Mouse (Mus musculus): ENCODE results near the gene Slc16a12. TPM values are rescaled to one million over a fixed set of nuclear protein-coding genes. Genes with fewer than 3 reads are reported as not detected.
"Not testable (repeated sequence)": the region's sequence is repeated elsewhere in the genome, so short reads cannot be mapped to it uniquely, and the experiment has no call there.

Gene Slc16a12
- not detected for polyA plus RNA-seq (2017; shearing (Covaris generic))

GRCm38 (mm10) chr19:34746688-34747504, at the start of gene Slc16a12:
Gene Slc16a12 (minus strand): TSS chr19:34747289.
- ATAC-seq: no peak

GRCm38 (mm10) chr19:34796396-34796795, 49.3 kb upstream of the Slc16a12 start:
- no peak for ATAC-seq

DNA sequence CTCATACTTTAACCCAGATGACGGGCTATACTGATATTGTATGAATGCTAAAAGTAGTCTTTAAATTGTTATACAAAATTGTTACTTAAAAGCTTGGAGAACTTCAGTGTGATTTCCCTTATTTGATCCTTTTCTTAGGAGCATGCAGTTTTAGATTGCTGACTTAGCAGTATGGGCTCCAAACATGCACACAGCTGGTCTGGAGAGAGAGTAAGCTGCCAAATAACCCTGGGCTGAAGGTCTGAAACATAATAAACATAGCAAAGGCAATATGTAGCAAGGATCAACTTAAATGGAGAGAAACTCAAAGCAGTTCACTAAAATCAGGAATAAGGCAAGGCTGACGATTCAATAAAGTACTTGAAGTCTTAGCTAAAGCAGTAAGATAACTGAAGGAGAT, 35.4 kb upstream of the Slc16a12 start:
- ATAC-seq: no peak

GRCm38 (mm10) chr19:34778993-34779392, 31.9 kb upstream of the Slc16a12 start:
- no peak for ATAC-seq

DNA sequence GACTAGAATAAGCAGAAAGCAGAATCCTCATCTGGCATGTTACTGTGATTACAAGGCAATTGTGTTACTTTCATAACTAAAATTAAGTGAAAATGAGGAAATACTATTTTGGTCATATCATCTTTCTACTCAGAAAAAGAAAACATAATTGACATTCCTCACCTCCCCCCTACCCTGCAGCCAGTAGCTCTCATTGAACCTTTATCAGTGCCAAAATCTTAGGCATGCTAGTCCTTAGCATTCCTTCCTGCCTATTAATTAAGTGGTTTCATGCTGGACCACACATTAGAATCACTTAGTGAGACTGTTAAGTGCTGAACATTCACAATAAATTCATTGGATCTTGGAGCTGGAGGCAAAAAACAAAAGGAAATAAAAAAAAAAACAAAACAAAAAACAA, 31.0 kb upstream of the Slc16a12 start:
- no peak for ATAC-seq

DNA sequence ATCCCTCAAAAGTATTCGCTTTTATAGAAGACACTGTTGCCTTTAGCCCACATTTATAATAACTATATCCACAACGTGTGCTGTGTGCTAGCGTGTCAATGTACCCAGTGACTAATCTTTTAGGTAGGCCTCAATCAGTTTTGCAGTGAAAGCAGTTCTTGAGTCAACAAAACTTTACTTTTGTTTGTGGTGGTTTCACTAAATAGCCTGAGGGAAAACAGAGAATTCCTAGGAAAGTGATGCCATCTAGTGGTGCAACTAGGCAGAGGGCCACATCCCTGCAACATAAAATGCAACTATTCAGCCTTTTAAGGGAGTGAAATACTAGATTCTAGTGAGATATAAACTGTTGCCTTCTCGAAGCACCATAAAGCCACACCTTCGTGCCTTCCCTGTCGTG, 25.7 kb upstream of the Slc16a12 start:
- ATAC-seq: no peak

GRCm38 (mm10) chr19:34770764-34771163, 23.7 kb upstream of the Slc16a12 start:
- no peak for ATAC-seq

- ATAC-seq: no peak
These were observed 11.7 kb upstream of the Slc16a12 start for GRCm38 (mm10) chr19:34758754-34759153.

DNA sequence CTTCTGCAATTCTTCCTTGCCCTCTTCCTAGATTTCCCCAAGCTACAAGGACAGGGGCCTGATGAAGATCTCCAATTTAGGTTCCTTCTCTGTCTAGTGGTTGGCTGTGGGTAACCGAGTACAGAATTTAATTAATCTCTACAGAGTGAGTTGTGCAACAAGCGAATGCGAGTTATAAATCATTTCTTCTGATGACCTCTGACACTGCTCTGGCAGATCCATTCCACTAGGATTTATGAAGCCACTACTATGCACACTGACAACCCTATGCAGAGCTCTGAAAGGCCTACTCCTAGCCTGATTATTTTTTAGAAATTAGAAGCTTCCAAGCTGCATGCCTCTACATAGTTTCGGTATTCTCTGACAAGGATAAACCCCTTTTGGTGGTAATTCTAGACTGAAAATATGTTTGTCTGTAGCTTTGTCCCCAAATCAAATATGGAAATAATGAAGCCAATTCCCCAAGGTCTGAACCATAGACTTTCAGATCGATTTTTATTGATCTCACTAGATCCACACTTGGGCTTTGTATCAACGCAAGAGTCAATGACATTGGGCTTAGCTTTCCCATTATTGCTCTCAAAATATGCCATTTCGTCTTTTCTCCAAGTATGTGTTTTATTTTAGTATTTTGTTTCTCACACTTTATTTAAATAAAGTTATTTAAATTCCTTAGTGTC, 9.6 kb upstream of the Slc16a12 start:
- ATAC-seq: no peak

GRCm38 (mm10) chr19:34755680-34756079, 8.6 kb upstream of the Slc16a12 start:
- no peak for ATAC-seq

- no peak for ATAC-seq
These were observed 6.2 kb upstream of the Slc16a12 start for GRCm38 (mm10) chr19:34753243-34753642.

GRCm38 (mm10) chr19:34752391-34753092, 5.5 kb upstream of the Slc16a12 start:
- no peak for ATAC-seq

DNA sequence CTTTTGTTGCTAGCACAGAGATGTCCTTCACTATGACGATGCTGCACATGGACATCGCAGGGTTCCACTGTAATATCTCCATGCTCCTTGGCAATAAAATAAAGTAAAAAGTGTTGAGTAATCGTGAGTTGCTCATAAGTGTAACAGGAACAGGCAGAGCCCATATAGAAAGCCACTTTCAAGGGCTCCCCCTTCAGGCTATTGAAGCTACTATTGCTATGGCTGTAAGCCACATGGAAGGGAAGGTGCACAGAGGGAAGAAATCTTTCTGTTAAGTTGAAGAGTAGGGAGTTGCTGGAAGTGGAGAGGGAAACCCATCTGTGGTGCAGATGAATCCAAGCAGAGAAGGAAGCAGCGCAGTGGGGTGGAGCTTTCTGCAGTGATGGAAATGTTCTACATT, 4.1 kb upstream of the Slc16a12 start:
- no peak for ATAC-seq

DNA sequence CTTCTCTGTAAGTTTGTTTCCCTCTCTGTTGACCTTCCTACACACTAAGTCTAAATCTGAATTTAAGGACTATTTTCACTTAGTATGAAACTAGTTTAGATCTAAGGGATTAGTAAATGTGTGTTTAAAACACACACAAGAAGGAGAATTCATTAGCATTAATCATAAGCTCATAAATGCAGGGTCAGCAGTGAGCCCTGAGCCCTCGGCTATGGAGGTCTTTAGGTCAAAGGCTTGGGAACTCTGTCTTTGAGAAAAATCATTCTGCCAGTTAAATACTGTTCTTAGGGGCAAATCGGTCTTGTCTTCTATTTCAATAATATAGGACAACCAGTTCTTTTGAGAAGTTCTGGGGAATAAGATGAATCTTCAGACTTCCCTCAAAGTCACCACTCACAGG, 1.9 kb upstream of the Slc16a12 start:
- ATAC-seq: no peak

- ATAC-seq: not testable (repeated sequence)
These were observed 880 bp upstream of the Slc16a12 start for GRCm38 (mm10) chr19:34747969-34748368.

DNA sequence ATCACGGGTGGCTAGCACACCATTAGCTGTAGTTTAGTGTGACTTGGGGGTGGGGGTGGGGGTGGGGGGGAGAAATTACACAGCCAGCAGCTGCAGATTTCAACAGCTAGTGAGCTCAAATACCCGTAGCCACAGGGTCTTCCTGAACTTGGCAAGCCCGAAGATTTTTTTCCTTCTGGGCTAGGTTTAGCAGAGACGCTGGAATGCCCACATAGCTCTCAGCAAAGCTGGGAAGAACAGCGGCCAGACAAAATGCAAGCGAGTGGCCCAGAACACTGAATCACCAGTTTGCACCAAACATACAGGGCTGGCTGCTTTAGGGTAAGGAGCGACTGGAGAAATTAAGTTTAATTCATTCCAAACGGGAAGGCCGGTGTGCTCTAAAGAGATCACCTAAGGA, 888 bp downstream of the Slc16a12 start:
- ATAC-seq: no peak

DNA sequence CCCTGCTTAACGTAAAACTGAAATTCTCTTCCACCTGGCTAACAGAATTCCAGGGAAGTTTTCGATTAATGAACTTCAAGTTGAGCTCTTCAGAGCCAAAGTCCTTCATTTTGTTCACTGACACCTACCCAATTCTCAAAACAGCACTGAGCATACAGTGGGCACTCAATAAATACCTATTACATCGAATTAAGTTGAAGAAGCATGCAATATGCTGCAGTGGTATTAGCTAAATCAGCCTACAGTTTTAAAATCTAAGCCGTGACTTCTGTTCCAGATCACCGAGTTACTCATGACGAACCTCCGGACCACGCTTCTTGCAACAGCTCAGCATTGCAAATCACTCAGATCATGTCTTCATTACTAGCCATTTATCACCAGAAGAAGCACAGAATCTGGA, 2.1 kb downstream of the Slc16a12 start:
- ATAC-seq: no peak

DNA sequence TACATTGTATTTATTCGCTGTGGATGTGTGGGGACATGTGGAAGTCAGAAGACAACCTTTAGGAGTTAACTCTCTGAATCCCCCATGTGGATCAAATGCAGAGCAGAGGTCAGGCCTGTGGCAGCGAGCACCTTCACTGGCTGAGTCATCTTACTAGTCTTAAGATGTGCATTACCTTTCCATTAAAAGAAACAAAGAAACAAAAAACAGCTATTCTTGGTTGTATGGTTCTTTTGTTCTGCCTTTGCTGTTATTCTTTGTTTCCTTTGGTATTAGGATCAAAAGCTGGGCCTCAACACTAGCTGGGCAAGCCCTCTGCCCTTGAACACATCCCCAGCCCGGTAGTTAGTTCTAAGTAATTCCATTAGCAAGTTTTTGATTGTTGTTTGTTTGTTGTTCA, 9.2 kb downstream of the Slc16a12 start:
- ATAC-seq: no peak

DNA sequence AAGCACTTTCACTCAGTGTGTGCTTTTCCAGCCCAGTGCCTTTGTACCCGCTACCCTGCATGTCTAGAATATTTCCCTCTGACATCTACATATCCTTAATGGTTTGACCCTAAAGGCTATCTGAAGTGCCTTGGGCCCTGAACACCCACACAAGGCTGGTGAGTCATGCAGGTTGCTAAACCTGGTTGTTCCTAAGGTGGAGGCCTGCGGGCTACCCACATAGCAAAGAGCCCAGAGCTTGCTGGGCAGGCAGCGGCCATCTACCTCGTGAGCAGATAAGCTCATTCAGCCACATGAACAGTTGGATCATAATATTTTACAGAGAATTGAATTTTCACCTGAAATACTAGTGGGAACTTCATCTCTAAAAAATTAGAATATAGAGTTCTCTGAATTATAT, 11.2 kb downstream of the Slc16a12 start:
- ATAC-seq: no peak

- no peak for ATAC-seq
These were observed 14.1 kb downstream of the Slc16a12 start for GRCm38 (mm10) chr19:34733020-34733419.

GRCm38 (mm10) chr19:34731356-34731755, 15.7 kb downstream of the Slc16a12 start:
- ATAC-seq: no peak

DNA sequence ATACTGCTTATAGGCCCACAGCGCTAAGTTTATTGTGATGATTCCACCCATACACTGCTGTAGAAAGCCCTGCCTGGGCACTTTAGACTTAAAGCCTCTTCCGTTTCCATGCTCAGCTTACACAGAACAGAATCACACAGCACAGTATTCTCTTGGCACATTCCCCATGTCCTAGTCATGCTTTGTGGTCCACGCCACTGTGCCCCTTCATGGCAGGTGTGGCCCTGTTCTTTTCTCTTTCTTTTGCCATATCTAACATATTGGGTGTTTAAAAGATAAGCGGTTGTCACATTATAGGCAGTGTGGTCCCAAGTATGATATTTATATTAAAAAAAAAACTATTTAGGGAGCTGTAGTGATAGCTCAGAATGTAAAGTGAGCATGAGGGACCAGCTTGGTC, 16.5 kb downstream of the Slc16a12 start:
- no peak for ATAC-seq

DNA sequence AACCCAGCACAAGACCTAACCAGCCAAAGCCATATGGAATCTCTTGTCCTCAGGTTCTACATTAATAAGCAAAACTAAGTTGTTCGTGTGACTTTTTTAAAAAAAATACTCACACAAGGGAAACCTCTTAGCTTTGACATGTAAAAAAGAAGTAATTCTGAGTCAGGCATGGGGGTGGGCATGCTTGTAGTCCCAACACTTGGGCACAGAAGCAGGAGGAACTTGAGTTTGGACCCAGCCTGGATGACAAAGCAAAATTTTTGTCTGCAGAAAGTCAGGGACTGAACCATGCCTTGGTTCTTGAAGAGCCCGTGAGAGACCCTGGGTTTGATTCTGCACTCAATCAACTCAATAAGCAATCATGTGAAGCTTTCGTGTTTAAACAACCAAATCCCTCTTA, 17.6 kb downstream of the Slc16a12 start:
- ATAC-seq: no peak

Data from activated CD4-positive, CD25-positive, alpha-beta regulatory T cell, adult 4 months (primary cell).